Mouse (Mus musculus) mouse trophoblast stem cell (cell line): ENCODE results near the gene Fam155a.
"Not testable (repeated sequence)": the region's sequence is repeated elsewhere in the genome, so short reads cannot be mapped to it uniquely, and the experiment has no call there.

Experiments
- in situ Hi-C, 2 experiments: fragments of 300-500 bp; cut with MseI, MboI; formaldehyde crosslinking; loops; 2 replicates in 1 of 2; 3 replicates in 1 of 2; pipeline ENCODE4 v1.15.1; 2025

Gene Fam155a

GRCm38 (mm10) chr8:9770999-9771605 is at the start of gene Fam155a:
Fam155a (minus strand) TSS chr8:9771161.
- in situ Hi-C loops = no loop called here

GRCm38 (mm10) chr8:9813273-9813946 is 42.4 kb upstream of the Fam155a start:
- in situ Hi-C loops = no loop called here

DNA sequence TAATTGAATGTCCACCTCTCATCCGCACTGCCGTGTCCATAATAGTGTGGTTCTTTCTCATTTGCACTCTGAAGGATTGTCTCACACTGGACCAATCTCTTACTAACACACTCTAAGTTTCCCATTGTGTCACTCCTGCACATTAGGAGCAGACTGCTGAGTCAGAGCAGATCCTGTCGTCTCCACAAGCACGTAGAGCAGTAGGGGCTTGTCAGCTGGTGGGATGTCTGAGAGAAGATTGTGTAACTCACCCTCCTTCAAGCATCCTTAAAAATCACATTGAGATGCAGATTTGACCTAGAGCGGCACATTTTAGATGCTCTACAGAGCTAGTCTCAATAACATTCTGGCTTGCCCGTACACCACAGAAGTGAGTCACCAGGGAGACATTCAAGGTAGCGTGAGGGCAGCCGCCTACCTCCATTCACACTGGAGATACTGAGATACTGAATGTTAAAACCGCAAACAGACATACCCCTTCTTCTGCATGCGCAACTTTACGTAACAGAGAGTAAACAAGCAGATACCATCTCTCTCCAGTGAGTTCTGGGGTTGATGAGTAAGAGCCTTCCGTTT is 40.1 kb upstream of the Fam155a start:
- in situ Hi-C loops = no loop called here

DNA sequence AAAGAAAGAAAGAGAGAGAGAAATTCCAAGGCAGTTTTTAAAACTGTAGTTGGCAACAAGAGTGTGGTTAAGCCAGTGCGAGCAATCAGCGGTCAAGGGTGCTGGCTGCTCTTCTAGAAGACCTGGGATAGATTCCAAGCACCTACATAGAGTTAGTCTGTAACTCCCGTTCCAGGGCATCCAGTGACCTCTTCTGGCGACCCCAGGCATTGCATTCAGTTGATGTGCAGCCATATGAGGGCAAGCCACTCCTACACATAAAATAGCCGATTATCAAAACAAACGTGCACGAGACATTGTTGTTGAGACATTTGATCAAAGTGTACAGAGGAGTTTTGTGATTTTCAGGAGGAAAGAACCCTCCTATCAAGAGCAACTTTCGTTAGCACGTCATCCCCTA is 37.6 kb upstream of the Fam155a start:
- in situ Hi-C loops = no loop called here

DNA sequence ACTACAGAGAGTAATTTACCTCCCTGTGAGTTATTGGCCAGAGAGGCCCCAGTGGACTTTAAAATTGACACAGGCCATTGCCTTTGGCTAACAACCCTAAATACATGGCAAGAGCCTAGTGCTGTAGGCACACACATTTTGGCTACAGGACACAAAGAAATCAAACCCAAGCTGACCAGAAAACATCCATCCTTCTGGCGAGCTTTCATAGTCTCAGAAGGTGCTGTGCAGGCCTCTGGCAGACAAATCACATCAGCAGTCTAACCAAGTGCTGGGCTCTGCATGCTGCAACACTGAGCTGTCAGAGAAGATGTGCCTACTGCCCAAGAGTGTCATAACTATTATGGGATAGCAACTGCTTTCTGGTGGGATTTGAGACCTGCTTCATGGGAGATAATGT is 34.7 kb upstream of the Fam155a start:
- in situ Hi-C loops = no loop called here

GRCm38 (mm10) chr8:9800346-9800745 is 29.4 kb upstream of the Fam155a start:
- in situ Hi-C loops = not testable (repeated sequence)

DNA sequence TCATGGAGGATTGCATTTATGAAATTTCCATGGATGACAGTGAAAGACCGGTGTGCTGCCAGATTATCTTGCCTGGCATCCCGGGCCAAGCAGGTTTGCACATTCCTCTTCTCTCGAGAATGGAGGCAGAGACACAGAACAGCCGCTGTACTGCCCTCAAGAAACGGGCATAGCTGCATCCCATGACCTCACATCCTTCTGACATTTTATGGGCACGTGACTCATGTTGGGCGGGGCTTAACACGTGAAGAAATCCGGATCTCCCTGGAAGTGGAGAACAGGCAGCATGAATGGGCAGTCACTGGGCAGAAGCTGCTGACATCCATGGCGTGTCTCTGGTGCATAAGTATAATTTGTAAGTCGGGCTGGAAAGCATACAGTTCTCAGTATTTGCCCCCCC is 29.0 kb upstream of the Fam155a start:
- in situ Hi-C loops = no loop called here

DNA sequence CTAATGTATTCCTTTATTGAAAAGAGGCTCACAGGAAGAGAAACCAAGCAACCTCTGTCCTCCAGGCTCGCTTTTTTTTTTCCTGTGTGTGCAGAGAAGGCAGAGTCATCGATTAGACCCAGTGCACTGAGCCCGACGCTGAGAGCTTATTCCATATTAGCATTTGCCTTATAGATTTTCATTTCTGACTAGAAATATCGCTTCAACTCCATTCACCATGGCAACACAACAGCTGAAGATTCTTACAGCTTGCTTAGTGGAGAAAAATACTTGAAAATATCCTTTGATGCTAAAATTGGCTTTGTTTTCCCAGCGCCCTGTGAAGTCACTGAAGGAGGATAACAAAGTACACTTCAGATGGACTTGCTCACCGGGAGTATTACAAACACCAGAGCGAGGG is 26.6 kb upstream of the Fam155a start:
- in situ Hi-C loops = no loop called here

DNA sequence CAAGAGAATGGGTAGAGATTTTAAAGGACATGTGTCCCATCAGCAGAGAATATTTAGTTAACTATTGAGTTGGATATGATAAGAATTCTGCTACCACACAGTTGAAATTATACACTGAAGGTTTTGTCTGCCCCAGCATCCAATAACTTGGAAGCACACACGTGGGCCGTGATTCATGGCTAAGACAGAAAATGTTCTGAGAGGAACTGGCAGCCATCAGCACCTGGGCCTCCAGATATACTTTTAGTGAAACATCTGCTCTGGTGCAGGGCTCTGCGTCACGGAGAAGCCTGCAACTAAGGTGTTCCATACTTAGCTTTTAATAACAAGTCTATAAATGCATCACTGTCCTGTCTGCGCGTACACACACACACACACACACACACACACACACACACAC is 24.8 kb upstream of the Fam155a start:
- in situ Hi-C loops = no loop called here

GRCm38 (mm10) chr8:9793351-9793750 is 22.4 kb upstream of the Fam155a start:
- in situ Hi-C loops = no loop called here

DNA sequence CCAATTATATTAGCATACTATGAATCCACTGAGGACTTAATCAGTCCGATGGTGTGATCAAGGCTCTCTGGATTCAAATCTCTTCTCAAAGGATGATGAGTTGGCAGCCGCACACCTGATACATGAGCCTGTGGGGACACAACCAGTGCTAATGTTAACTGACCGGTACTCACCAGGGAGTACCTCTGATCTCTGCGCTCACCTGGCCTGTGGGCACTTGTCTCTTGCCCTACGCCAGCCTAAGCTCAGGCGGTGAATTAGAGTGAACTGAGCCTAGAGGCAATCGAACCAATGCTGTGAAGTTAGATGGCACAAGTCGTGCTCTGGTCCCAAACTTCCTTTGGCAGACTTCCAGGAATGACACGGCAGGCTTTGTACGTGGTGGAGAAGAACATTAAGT is 9.4 kb upstream of the Fam155a start:
- in situ Hi-C loops = no loop called here

GRCm38 (mm10) chr8:9778148-9778547 is 7.2 kb upstream of the Fam155a start:
- in situ Hi-C loops = no loop called here

- in situ Hi-C loops = no loop called here
Observed at GRCm38 (mm10) chr8:9776818-9777217, 5.9 kb upstream of the Fam155a start.

GRCm38 (mm10) chr8:9772519-9772840 is 1.5 kb upstream of the Fam155a start:
- in situ Hi-C loops = no loop called here

- in situ Hi-C loops = no loop called here
Observed at GRCm38 (mm10) chr8:9771606-9772518, 901 bp upstream of the Fam155a start.

DNA sequence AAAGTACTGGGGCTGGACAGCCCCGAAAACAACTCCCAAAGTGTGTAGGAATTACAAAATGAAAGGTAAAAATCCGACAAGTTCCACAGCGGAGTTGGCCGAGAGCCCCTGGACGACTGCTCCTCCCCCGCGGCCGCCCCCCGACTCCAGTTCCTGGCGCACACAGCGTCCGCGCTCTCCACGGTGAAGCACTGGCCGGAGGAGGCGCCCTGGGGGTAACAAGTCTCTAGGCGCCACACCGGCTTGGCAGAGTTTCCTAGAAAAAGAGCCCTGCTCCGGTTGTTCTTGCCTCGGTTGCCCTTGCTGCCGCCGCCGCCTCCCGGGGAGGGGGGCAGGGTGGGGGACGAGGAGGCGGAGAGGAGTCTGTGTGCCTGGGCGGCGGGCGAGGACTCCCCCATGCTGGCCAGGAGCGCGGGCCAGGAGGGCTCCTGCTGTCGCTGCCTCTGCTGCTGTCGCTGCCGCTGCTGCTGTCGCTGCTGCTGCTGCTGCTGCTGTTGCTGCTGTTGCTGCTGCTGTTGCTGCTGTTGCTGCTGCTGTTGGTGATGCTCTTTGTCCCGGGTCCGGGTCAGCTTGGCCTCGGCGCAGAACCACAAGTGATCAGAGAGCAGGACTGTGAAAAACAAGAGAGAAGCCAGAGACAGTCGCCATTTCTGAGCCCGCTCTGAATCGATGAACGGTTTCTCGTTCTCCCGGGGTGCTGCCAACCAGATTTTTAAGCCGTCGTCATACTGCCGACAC is 531 bp downstream of the Fam155a start:
- in situ Hi-C loops = no loop called here

DNA sequence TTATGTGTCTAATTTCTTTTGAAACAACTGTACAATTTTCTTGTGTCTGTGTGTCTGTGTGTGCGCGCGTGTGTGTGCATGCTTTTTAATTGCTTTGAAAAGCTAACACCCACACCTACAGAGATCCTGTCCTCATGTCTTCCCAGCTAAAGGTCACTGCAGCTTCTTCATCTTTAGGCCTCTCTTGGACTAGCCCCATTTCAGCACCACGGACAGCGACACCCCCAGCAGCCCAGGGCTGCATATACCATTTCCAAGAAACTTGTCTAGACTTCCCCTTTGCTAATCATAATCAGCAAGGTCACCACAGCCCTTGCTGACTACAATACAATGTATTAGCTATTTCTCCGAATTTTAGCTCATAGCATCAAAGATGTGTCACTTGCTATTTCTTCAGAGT is 1.9 kb downstream of the Fam155a start:
- in situ Hi-C loops = no loop called here

GRCm38 (mm10) chr8:9735169-9735568 is 35.8 kb downstream of the Fam155a start:
- in situ Hi-C loops = no loop called here

DNA sequence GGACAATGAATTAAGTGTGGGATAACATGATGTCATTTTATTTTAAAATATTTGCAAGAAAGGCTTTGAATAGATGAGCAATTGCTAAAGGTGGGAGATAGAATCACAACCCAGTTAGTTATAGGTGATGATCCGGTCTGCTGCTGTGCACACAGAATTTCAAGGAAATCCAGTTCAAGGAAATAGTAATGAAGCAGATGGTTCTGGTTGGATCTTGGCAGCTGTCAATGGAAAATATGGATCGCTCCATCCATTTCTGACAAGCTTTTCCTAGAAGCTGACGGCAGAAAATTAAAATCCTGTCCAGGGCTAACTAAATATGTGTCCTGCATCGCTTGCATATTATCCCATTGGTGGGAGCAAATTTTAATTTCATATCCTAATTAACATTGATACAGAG is 61.2 kb downstream of the Fam155a start:
- in situ Hi-C loops = no loop called here

DNA sequence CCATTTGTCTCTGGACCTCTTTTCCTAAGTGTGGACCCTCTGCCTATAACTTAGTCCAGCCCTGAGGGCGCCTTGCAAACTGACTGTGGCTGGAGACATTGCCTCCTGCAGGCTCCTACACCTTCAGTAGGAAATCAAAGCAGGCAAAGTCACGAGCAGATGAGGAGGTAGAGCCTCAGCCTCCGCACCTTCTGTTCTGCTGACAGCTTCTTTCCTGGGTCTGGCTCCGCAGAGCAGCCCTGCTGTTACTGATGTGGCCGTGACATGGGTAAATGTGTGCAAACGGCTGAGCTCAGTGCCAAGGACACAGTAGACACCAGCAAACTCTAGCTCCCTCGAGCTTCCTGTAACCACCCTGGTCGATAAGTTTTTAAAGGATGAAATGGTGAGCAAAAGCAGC is 63.5 kb downstream of the Fam155a start:
- in situ Hi-C loops = no loop called here

DNA sequence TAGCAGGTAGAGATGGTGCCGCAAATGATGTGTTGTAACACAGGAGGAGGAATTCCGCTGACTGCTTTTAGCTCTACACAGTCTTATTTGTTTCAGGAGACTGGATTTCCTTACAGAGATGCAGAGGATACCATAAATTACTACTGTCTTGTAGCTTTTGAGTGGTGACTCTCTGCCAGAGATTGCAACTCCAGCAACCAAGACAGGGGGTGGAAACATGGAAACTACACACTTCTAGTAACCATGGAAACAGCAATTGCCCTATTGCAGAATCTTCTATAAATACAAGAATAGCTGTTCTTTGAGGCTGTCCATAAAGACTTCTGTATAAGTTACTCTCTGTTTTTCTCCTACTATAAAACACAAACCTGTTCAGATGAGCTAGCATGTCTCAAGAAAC is 76.2 kb downstream of the Fam155a start:
- in situ Hi-C loops = no loop called here

- in situ Hi-C loops = no loop called here
Observed at GRCm38 (mm10) chr8:9692370-9692769, 78.6 kb downstream of the Fam155a start.
